Mouse (Mus musculus) CH12.LX (cell line): ENCODE measurements around the gene Rab4a. TPM values are rescaled to one million over a fixed set of nuclear protein-coding genes. Genes with fewer than 3 reads are reported as not detected.

Experiments used
- DNase-seq: peaks from one replicate; pipeline ENCODE4 v3.0.0-alpha.2; 2013; ENCODE audit errors: extremely low read depth
- H3K27ac ChIP-seq: 2 replicates; pipeline ENCODE4 v1.5.1; 2012; ENCODE audit warnings: low read depth, mild to moderate bottlenecking, control low read depth, moderate library complexity; ENCODE audit not compliant: insufficient read depth
- H3K27me3 ChIP-seq: replicated peaks from 2 replicates; pipeline ENCODE3; 2012; ENCODE audit warnings: inconsistent platforms
- H3K36me3 ChIP-seq, 2 experiments: replicated peaks in 1 of 2; 2 replicates each; pipeline versions ENCODE3 to v1.6.1; 2012; ENCODE audit warnings: inconsistent platforms in 1 of 2, low read length in 1 of 2, mild to moderate bottlenecking in 1 of 2, mixed read lengths in 1 of 2, moderate library complexity in 1 of 2; ENCODE audit not compliant: control insufficient read depth in 1 of 2, insufficient read depth in 1 of 2
- H3K4me1 ChIP-seq, 2 experiments: 2 replicates each; pipeline ENCODE4 v1.6.1; 2012; ENCODE audit warnings: inconsistent platforms in 1 of 2, moderate library complexity in 1 of 2; ENCODE audit not compliant: insufficient read depth in 2 of 2, control insufficient read depth in 1 of 2
- H3K4me2 ChIP-seq: 2 replicates; pipeline ENCODE4 v1.6.1; 2012; ENCODE audit warnings: low read depth, mild to moderate bottlenecking, control low read depth; ENCODE audit not compliant: poor library complexity, insufficient read depth, severe bottlenecking
- H3K4me3 ChIP-seq, 3 experiments: fragments of 150-350 bp in 1 of 3; sonication (generic) in 1 of 3; replicated peaks in 1 of 3; 2 replicates each; pipeline versions ENCODE3 to v1.5.1; 2011 to 2012; ENCODE audit warnings: low read depth in 2 of 3, low read length in 2 of 3, mild to moderate bottlenecking in 2 of 3, moderate library complexity in 2 of 3, control low read depth in 1 of 3, improper control_type of control experiment in 1 of 3, inconsistent platforms in 1 of 3, mixed read lengths in 1 of 3; ENCODE audit not compliant: poor library complexity in 1 of 3
- H3K79me2 ChIP-seq: replicated peaks from 2 replicates; pipeline ENCODE4 v1.6.1; 2012; ENCODE audit warnings: mild to moderate bottlenecking, moderate library complexity; ENCODE audit not compliant: control insufficient read depth, poor library complexity, insufficient read depth, severe bottlenecking; ENCODE audit errors: extremely low read depth
- H3K9ac ChIP-seq: 2 replicates; pipeline ENCODE4 v1.6.1; 2012; ENCODE audit warnings: low read depth, mild to moderate bottlenecking, control low read depth, moderate library complexity; ENCODE audit not compliant: insufficient read depth
- H3K9me3 ChIP-seq: replicated peaks from 2 replicates; pipeline ENCODE3; 2012; ENCODE audit warnings: low read length, inconsistent platforms, mixed read lengths
- BHLHE40 ChIP-seq: IDR thresholded peaks from 2 replicates; pipeline ENCODE4 v1.6.1; 2011; ENCODE audit warnings: mild to moderate bottlenecking, low read depth, low read length, improper control_type of control experiment
- CHD1 ChIP-seq: IDR thresholded peaks from 2 replicates; pipeline ENCODE4 v1.6.1; 2012; ENCODE audit warnings: low read depth, low read length, improper control_type of control experiment, inconsistent platforms
- CHD2 ChIP-seq: IDR thresholded peaks from 2 replicates; pipeline ENCODE4 v1.6.1; 2011; ENCODE audit warnings: low read length, improper control_type of control experiment
- CTCF ChIP-seq, 2 experiments: IDR thresholded peaks in 1 of 2; conservative IDR thresholded peaks in 1 of 2; 2 replicates each; pipeline ENCODE4 v1.5.1; 2011 to 2012; ENCODE audit warnings: low read depth in 2 of 2, low read length in 2 of 2, improper control_type of control experiment in 1 of 2, inconsistent platforms in 1 of 2, mild to moderate bottlenecking in 1 of 2, moderate library complexity in 1 of 2
- E2F4 ChIP-seq: IDR thresholded peaks from 2 replicates; pipeline ENCODE4 v1.6.1; 2011; ENCODE audit warnings: low read depth, low read length, improper control_type of control experiment; ENCODE audit not compliant: insufficient replicate concordance
- EP300 ChIP-seq: IDR thresholded peaks from 2 replicates; pipeline ENCODE4 v1.6.1; 2011; ENCODE audit warnings: low read length, improper control_type of control experiment
- ETS1 ChIP-seq: conservative IDR thresholded peaks from 2 replicates; pipeline ENCODE4 v1.6.1; 2012; ENCODE audit warnings: low read depth, mild to moderate bottlenecking, inconsistent platforms, low read length, improper control_type of control experiment, moderate library complexity
- GABPA ChIP-seq: IDR thresholded peaks from 2 replicates; pipeline ENCODE4 v1.6.1; 2012; ENCODE audit warnings: low read depth, low read length, improper control_type of control experiment, inconsistent platforms; ENCODE audit not compliant: insufficient replicate concordance
- IRF4 ChIP-seq: IDR thresholded peaks from 2 replicates; pipeline ENCODE4 v1.6.1; 2014; ENCODE audit warnings: low read depth, mild to moderate bottlenecking, inconsistent platforms, low read length, improper control_type of control experiment
- MAFK ChIP-seq: IDR thresholded peaks from 2 replicates; pipeline ENCODE4 v1.6.1; 2011; ENCODE audit warnings: low read length, improper control_type of control experiment; ENCODE audit not compliant: insufficient replicate concordance
- MAX ChIP-seq: IDR thresholded peaks from 2 replicates; pipeline ENCODE4 v1.6.1; 2011; ENCODE audit warnings: low read length, improper control_type of control experiment
- MXI1 ChIP-seq: IDR thresholded peaks from 2 replicates; pipeline ENCODE4 v1.6.1; 2011; ENCODE audit warnings: mild to moderate bottlenecking, low read depth, low read length, improper control_type of control experiment
- MYC ChIP-seq: IDR thresholded peaks from 2 replicates; pipeline ENCODE4 v1.6.1; 2011; ENCODE audit warnings: low read depth, mild to moderate bottlenecking, improper control_type of control experiment, low read length
- PAX5 ChIP-seq: IDR thresholded peaks from 2 replicates; pipeline ENCODE4 v1.6.1; 2012; ENCODE audit warnings: low read length, inconsistent platforms, mixed read lengths
- RAD21 ChIP-seq: IDR thresholded peaks from 2 replicates; pipeline ENCODE4 v1.6.1; 2011; ENCODE audit warnings: low read depth, mild to moderate bottlenecking, low read length, improper control_type of control experiment, moderate library complexity
- RCOR1 ChIP-seq: conservative IDR thresholded peaks from 2 replicates; pipeline ENCODE4 v1.6.1; 2012; ENCODE audit warnings: low read depth, mild to moderate bottlenecking, inconsistent platforms, low read length, improper control_type of control experiment
- SIN3A ChIP-seq: IDR thresholded peaks from 2 replicates; pipeline ENCODE4 v1.6.1; 2012; ENCODE audit warnings: low read length, improper control_type of control experiment, inconsistent platforms
- SMC3 ChIP-seq: IDR thresholded peaks from 2 replicates; pipeline ENCODE4 v1.6.1; 2011; ENCODE audit warnings: low read depth, low read length, improper control_type of control experiment
- TBP ChIP-seq: conservative IDR thresholded peaks from 2 replicates; pipeline ENCODE4 v1.6.1; 2011; ENCODE audit warnings: low read depth, low read length, improper control_type of control experiment
- UBTF ChIP-seq: IDR thresholded peaks from 2 replicates; pipeline ENCODE4 v1.6.1; 2012; ENCODE audit warnings: low read depth, mild to moderate bottlenecking, inconsistent platforms, low read length, improper control_type of control experiment, moderate library complexity
- USF1 ChIP-seq: IDR thresholded peaks from 2 replicates; pipeline ENCODE4 v1.6.1; 2014; ENCODE audit warnings: low read depth, mild to moderate bottlenecking, inconsistent platforms, low read length, improper control_type of control experiment
- ZNF384 ChIP-seq: IDR thresholded peaks from 2 replicates; pipeline ENCODE4 v1.6.1; 2012; ENCODE audit warnings: low read depth, low read length, improper control_type of control experiment, inconsistent platforms
- dilution Hi-C: fragments of 300-500 bp; cut with MboI; formaldehyde crosslinking; loops from 2 replicates; pipeline ENCODE4 v1.14.3; 2020; ENCODE audit warnings: low sequenced_read_pairs; ENCODE audit not compliant: extremely low pct_unique_long_range_greater_than_20kb, extremely low pct_ligation_motif_present
- in situ Hi-C: fragments of 300-500 bp; cut with MboI; formaldehyde crosslinking; loops from 3 replicates; pipeline ENCODE4 v1.14.3; 2019; ENCODE audit warnings: low sequenced_read_pairs, low pct_ligation_motif_present, low pct_unique_long_range_greater_than_20kb, mixed read lengths
- polyA plus RNA-seq: library from polyadenylated mRNA; unstranded; fragments of >175 nt; gene quantifications from 2 replicates; pipeline ENCODE4 v1.2.1, GENCODE M21; 2012; ENCODE audit warnings: low read depth; ENCODE audit not compliant: insufficient read length
- total RNA-seq, 2 experiments: library from RNA; depleted of rRNA; stranded (reverse); fragments of 300-350 nt in 1 of 2; fragments of >200 nt in 1 of 2; gene quantifications; 2 replicates each; pipeline ENCODE4 v1.2.3; 2012 to 2014

Gene Rab4a
- total and polyA plus RNA-seq, 3 experiments, result not detected

- no peak overlapping the region for H3K9ac ChIP-seq
- H3K9me3 ChIP-seq, result no peaks in the 10 kb centered on the region
- no peak for DNase-seq
- in situ Hi-C loops (no loop called here), dilution Hi-C loops (no loop called here)
- H3K4me2 ChIP-seq, result no peak overlapping the region
- TF ChIP-seq MYC, result no peak
- TF ChIP-seq BHLHE40, result peak; percentile 58
- no peaks in the 10 kb centered on the region for H3K79me2 ChIP-seq
- no peaks in the 10 kb centered on the region for H3K36me3 ChIP-seq
- H3K4me1 ChIP-seq, result peaks cover 0 to 4% of the 10 kb centered on the region in 2 experiments; a peak in 1 of 4 replicates
- H3K4me3 ChIP-seq, result no peak overlapping the region
- H3K27ac ChIP-seq, result no peak overlapping the region
- peaks cover 18% of the 10 kb centered on the region for H3K27me3 ChIP-seq
Observed at GRCm38 (mm10) chr8:123872048-123872447, 66.3 kb downstream of the Rab4a start.

- in situ Hi-C loops, result no loop called here
- H3K9me3 ChIP-seq, result no peaks in the 10 kb centered on the region
Observed at GRCm38 (mm10) chr8:123873364-123873763, 67.6 kb downstream of the Rab4a start.

DNA sequence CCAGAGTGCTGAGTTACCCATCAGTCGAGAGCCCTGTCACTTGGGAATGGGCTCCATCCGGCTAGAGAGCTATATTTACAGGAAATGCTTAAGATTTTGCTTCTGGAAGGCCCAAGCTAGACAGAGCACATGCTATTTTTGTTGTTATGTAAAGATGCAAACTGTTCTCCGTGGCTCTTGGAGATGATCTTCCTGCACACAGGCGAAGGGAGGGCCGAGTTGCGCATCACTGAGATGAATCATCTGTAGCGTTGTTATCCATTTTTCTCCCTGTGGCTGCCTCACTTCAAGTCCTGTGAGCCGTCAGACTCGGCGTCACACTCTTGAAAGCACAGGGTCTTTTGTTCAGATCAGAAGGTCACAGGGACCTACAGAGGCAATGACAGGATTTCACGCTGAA lies 68.5 kb downstream of the Rab4a start:
- H3K79me2 ChIP-seq, result no peaks in the 10 kb centered on the region
- dilution Hi-C loops, result no loop called here

More at GRCm38 (mm10) chr8:123873364-123873763, 67.6 kb downstream of the Rab4a start:
- Histone ChIP-seq H3K27me3 (peaks cover 11% of the 10 kb centered on the region), H3K36me3 (no peaks in the 10 kb centered on the region), H3K27ac (no peak overlapping the region), H3K79me2 (no peaks in the 10 kb centered on the region), H3K4me3 (no peak overlapping the region), H3K4me2 (no peak overlapping the region), H3K4me1 (peaks cover 0 to 5% of the 10 kb centered on the region in 2 experiments; a peak in 1 of 4 replicates), H3K9ac (no peak overlapping the region)
- dilution Hi-C loops, result no loop called here
- no peak for DNase-seq
- no peak for TF ChIP-seq ZNF384
- TF ChIP-seq MAX, result no peak
- TF ChIP-seq IRF4, result no peak
- no peak for TF ChIP-seq BHLHE40
- no peak for TF ChIP-seq PAX5
- no peak for TF ChIP-seq ETS1
- no peak for TF ChIP-seq GABPA
- no peak for TF ChIP-seq SMC3
- TF ChIP-seq USF1, result no peak
- no peak for TF ChIP-seq E2F4
- no peak for TF ChIP-seq CHD1
- no peak for TF ChIP-seq TBP
- no peak for TF ChIP-seq EP300
- no peak for TF ChIP-seq SIN3A
- TF ChIP-seq UBTF, result no peak
- no peak for TF ChIP-seq CHD2
- TF ChIP-seq MXI1, result no peak
- no peak for TF ChIP-seq MAFK

More for the DNA sequence above, 68.5 kb downstream of the Rab4a start:
- H3K4me1 ChIP-seq, result peaks cover 0 to 9% of the 10 kb centered on the region in 2 experiments; a peak in 1 of 4 replicates
- TF ChIP-seq UBTF, result no peak
- no peak for TF ChIP-seq RCOR1
- no peak for TF ChIP-seq ETS1
- no peak for TF ChIP-seq RAD21
- TF ChIP-seq IRF4, result no peak
- no peak for TF ChIP-seq CTCF (conservative IDR thresholded peaks at IDR 0.05 in 1 of 2, IDR thresholded peaks at IDR 0.05 in 1 of 2; ENCODE audit: low read depth in 2 of 2, low read length in 2 of 2)
- no peak for TF ChIP-seq USF1
- no peak for TF ChIP-seq SIN3A
- H3K4me2 ChIP-seq, result no peak overlapping the region
- no peaks in the 10 kb centered on the region for H3K9me3 ChIP-seq
- in situ Hi-C loops, result no loop called here
- peaks cover 13% of the 10 kb centered on the region for H3K27me3 ChIP-seq
- H3K36me3 ChIP-seq, result no peaks in the 10 kb centered on the region
- no peak overlapping the region for H3K27ac ChIP-seq
- H3K9ac ChIP-seq, result no peak overlapping the region
- no peak for DNase-seq
- H3K4me3 ChIP-seq, result no peak overlapping the region
